Mouse (Mus musculus) heart, postnatal 25 days (tissue): ENCODE data around the gene Synrg. TPM values are rescaled to one million over a fixed set of nuclear protein-coding genes. Genes with fewer than 3 reads are reported as not detected.

Experiments
- DNase-seq: peaks from one replicate; pipeline ENCODE4 v3.0.0; 2022; ENCODE audit warnings: low spot score
- intact Hi-C: fragments of 180-260 bp; cut with DNase I; formaldehyde crosslinking; loops from one replicate; pipeline ENCODE4 v1.15.1; 2025
- total RNA-seq, 2 experiments: library from RNA; stranded (reverse); gene quantifications; 2 replicates each; pipeline ENCODE4 v1.2.3; 2021

Synrg gene
- total RNA-seq, 2 experiments from 2014 or later = 25.7 to 27.4 TPM

DNA sequence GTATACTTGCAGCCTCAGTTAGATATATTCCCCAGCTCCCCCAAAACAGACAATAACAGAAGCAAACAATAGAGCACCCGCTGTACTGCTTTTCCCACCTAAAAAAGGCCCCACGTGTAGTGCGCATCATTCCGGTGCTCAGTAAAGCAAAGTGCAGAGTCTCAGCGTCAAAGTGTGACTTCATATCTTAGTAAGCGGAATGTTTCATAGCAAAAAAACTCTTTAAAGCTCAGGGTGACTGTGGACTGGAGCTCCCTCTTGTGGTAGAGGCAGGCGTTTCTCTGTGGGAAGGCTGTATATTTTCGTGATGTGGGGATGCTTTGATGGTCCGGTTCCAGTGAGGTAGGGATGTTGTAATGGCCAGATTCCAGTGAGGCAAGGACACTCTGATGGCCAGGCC is 67.7 kb downstream of the Synrg start:
- DNase-seq = no peak
- intact Hi-C loops = loop anchor here (2.0 kb wide), 1 partner anchor 247 kb away; no protein-coding TSS in a partner anchor

GRCm38 (mm10) chr11:84032559-84032958 is 68.3 kb downstream of the Synrg start:
- DNase-seq = no peak
- intact Hi-C loops = loop anchor here (2.0 kb wide), 1 partner anchor 248 kb away; no protein-coding TSS in a partner anchor

DNA sequence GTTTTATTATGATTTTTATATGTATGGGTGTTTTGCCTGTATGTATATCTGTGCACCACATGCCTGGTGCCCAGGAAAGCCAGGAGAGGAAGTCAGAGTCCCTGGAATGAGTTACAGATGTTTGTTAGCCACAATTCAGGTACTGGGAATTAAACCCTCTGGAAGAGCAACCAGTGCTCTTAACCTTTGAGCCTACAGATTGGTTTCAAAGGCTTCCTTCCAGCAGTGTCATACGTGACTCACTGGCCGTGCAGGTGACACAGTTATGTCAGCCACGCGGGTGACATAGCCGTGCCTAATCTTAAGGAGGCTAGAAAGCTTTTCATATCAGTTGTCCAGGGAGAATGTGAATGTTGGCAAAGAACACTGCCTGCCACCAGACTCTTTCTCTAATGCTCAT is 69.4 kb downstream of the Synrg start:
- intact Hi-C loops = loop anchor here (2.0 kb wide), 1 partner anchor 249 kb away; no protein-coding TSS in a partner anchor
- no peak for DNase-seq

GRCm38 (mm10) chr11:84040621-84041020 is 76.4 kb downstream of the Synrg start:
- DNase-seq = no peak
- intact Hi-C loops = no loop called here

DNA sequence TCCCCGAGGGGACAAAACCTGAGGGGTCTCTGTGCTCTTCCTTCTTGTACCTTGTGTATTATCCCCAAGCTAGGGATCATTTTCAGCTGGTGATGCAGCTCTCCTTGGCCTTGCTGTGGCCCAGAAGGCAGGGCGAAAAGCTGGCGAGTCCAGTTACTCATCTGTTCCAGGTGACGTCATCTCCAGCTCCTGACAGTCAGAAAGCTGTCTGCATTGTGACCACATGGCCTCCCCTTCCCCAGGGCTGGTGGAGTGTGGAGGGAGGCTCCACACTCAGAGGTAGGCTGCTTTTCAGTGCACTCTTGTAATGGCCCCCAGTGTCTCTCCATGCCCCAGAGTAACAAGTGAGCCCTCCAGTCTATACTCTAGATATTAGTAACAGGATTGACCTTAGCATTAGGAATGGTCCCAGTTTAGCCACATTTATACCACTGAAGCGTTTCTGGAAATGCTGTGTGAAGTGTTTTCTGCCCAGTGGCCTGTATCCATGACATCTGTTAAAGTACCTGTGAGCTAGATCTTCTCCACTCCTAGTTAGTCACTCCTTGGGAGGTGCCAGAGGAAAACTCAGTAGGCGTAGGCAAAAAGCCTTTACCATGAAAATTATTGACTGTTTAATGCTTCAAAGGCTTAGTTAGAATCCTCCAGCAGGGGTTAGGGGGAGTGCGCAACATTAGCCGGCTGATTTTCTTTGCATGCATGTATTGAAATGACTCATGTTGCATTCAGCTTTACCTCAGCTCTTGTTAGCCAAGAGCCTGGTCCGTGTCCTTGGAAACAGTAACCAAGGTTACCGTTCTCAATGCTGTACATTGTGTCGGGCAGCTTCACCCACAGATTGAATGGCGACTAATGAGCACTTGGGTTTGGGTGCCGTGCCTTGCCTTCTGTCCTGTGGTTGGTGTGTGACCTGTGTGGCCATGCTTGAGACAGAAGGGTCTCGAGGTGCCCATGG is 78.9 kb downstream of the Synrg start:
- no peak for DNase-seq
- intact Hi-C loops = no loop called here

DNA sequence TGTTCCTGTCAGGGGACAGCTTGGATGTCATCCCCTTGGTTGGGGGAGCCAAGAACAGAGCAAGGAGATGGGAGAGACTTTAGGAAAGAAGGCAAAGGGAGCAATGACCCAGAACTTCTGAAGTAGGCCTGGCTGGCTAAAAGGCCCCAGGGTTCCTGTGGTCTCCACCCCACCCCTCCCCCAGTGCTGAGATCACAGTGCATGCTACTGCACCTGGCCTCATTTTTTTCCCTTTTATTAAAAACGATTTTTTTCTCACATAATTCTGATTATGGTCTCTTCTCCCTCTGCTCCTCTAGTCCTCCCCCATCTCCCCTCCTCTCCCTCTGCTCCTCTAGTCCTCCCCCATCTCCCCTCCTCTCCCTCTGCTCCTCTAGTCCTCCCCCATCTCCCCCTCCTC is 80.8 kb downstream of the Synrg start:
- intact Hi-C loops = no loop called here
- no peak for DNase-seq

- intact Hi-C loops = no loop called here
- no peak for DNase-seq
Measured at GRCm38 (mm10) chr11:84047270-84047669, 83.0 kb downstream of the Synrg start.

DNA sequence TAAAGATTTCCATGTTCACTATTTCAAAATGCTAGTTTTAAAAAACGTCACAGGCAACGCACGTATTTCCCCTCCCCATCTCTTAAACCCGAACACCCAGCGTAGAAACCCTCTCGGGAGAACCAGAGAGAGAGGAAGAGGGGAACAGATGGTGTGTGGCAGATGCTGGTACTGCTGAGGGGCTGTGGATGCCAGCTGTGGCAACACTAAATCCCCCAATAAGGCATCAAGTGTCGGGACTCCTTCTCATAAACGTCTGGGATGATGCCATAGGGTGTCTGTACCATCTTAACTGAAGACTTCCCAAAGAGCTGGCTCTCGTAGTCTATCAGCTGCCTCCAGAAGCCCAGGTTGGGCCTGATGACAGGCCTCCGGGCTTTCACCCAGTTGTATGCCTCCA is 84.2 kb downstream of the Synrg start:
- no peak for DNase-seq
- intact Hi-C loops = no loop called here

- intact Hi-C loops = no loop called here
- no peak for DNase-seq
Measured at GRCm38 (mm10) chr11:84053055-84053454, 88.8 kb downstream of the Synrg start.

DNA sequence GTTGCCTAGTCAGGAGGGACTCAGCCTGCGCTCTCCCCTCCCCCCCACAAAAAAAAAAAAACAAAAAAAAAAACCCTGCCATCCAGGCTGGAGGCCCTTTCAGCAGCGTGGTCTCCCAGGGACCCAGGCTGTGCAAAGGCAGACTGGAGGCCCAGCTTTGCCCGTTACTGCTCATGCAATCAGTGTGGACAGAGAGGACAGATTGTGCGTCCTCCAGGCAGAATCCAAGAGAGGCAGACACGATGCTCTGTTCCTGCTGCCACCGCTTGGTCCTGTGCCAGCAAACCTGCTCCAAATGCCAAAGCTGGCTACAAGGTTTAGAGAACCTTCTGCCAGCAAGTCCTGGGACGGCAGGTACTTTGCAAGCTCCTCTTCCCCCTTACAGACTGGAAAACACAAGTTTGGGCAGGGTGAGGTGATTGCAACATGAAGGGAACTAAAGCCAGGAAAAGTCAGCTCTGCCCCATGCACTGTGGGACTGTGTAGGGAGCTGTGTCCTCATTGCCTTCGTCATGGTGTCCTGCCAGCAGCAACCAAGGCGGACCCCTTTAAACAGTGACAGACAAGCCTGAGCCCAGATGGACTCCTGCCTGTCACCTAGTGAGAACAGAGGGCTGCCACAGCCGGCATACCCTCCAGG is 89.4 kb downstream of the Synrg start:
- intact Hi-C loops = no loop called here
- DNase-seq = no peak

- DNase-seq = no peak
- intact Hi-C loops = no loop called here
Measured at GRCm38 (mm10) chr11:84057418-84057817, 93.2 kb downstream of the Synrg start.

GRCm38 (mm10) chr11:84059784-84060183 is 95.6 kb downstream of the Synrg start:
- DNase-seq = no peak
- intact Hi-C loops = no loop called here

- no peak for DNase-seq
- intact Hi-C loops = no loop called here
Measured at GRCm38 (mm10) chr11:84060635-84061034, 96.4 kb downstream of the Synrg start.

GRCm38 (mm10) chr11:84061881-84062280 is 97.7 kb downstream of the Synrg start:
- intact Hi-C loops = no loop called here
- DNase-seq = no peak

DNA sequence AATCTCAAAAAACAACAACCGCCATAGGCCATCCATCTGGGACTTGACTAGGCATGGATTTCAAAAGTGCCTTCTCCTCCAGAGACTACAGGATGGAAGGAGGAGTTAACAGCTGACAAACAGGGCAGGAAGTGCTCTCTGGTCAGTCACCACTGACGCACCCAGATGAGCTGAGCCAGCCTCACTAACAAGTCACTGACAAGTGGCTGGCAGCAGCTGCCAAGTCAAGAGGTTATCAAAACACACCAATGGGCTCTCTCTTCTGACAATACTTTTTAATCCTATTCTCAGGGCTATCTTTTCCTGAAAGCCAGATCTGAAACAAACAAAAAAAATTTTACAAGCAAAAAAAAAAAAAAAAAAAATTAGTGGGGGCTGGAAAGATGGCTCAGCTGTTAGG is 98.6 kb downstream of the Synrg start:
- DNase-seq = no peak
- intact Hi-C loops = no loop called here

- intact Hi-C loops = no loop called here
- no peak for DNase-seq
Measured at GRCm38 (mm10) chr11:84063631-84064209, 99.5 kb downstream of the Synrg start.

DNA sequence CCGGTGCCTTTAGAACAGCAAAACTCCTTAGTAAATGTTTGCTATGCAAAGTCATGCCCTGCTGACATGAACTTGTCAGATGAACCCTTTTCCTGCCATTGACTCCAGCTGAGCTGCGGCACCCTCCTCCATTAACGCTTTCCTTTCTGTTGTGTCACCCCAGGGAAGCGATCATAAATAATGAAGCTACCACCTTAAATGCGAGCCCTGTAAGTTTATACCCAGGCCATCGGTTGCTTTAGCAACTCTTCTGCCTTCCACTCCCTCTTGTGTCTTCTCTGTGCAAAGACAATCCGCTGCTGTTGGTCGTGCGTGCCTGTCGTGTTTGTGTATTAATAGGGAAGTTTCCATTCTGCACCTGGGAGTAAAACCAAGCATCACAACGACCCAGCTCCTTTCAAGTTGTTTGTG is 101.8 kb downstream of the Synrg start:
- intact Hi-C loops = loop anchor here (5.0 kb wide), 1 partner anchor 446 kb away; the partner anchor contains the start of gene Aatf

GRCm38 (mm10) chr11:84066927-84067645 is 102.9 kb downstream of the Synrg start:
- intact Hi-C loops = loop anchor here (5.0 kb wide), 1 partner anchor 445 kb away; the partner anchor contains the start of gene Aatf
- peak; percentile 17 for DNase-seq

More for the DNA sequence above, 101.8 kb downstream of the Synrg start:
- DNase-seq = no peak

DNA sequence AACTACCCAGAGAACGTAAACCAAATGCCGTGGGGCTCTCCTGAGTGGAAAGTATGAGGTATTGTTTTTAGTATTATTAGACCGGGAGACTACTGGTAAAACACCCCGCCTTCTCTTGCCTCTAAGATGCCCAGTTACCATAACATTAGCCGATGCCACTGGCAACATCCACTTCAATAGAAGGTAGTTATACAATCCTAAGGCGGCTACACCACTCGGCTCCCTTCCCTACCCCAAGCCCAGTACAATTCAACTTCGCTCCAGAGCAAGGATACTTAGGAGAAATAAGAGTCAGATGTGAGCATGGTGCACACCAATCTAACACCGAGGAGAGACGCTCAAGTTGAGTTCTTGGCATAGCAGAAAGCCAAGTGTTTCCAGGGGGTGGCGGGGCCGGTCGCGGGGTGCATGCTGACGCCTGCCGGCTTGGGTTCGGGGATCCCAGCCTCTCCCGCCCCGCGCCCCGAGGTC is 103.5 kb downstream of the Synrg start:
- intact Hi-C loops = loop anchor here (1.0 to 5.0 kb wide), 2 partner anchors 62 to 445 kb away; partner anchors contain the start of genes Aatf, Acaca and Tada2a
- no peak for DNase-seq
